Mouse (Mus musculus) kidney, adult 2 months (tissue): ENCODE data around the gene Ddost.

Experiments
- CTCF ChIP-seq: fragments of 200-500 bp; conservative IDR thresholded peaks from 2 replicates; pipeline ENCODE4 v1.5.1; 2011; ENCODE audit warnings: low read depth, mild to moderate bottlenecking, control low read depth, low read length, moderate library complexity, mixed read lengths; ENCODE audit not compliant: insufficient read depth, insufficient read length
- POLR2A ChIP-seq: fragments of 200-500 bp; IDR thresholded peaks from one replicate; pipeline ENCODE4 v1.6.1; 2011; ENCODE audit warnings: low read depth, low read length, control low read depth

DNA sequence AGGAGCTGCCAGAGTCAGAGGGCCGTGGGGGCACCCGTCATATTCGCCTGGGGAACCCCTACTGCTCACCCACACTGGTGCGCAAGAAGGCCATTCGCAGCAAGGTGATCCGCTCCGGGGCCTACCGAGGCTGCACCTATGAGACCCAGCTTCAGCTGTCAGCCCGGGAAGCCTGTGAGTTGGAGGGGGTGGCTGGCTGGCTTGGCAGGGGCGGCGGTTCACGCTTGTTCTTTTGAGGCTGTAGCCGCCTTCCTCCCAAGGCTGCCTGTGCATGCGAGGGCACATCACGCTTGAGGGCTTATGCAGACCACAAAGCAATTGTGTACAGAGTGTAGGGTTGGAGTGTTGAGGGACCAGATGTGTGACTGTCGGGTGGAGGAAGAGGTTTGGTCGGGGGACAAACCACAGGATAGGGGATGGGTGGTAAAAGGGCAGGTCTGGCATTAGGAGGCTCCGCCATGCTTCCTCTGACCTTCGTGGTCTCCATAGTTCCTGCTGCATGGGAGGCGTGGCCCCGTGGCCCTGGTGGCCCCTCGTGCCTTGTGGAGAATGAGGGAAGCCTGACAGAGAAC, 47.3 kb upstream of the Ddost start:
- TF ChIP-seq POLR2A, result no peak
- TF ChIP-seq CTCF, result no peak
